Mouse (Mus musculus) CD8-positive naive resting alpha-beta T cell, adult 57 days (primary cell): ENCODE measurements around the gene Rtl10. TPM values are rescaled to one million over a fixed set of nuclear protein-coding genes. Genes with fewer than 3 reads are reported as not detected.

Experiments
- total RNA-seq: library from RNA; stranded (reverse); gene quantifications from one replicate; pipeline ENCODE4 v1.2.4, GENCODE M21; 2023

Rtl10 gene
- total RNA-seq = 7.4 TPM

GRCm38 (mm10) chr16:18498558-18498990 lies at the start of gene Rtl10, which contains the start of gene Gnb1l:
Gene Rtl10, plus strand, starts transcription at chr16:18498901.
Gene Gnb1l, plus strand, starts transcription at chr16:18498713.

Other genes with a start within 250 kb of the Rtl10 start
- not detected for gene Gm49776, start 240.6 kb upstream of the Rtl10 start, total RNA-seq
- gene Dgcr8, start 209.7 kb upstream of the Rtl10 start, total RNA-seq = 48.8 TPM
- 47.6 TPM for gene Tango2, start 150.8 kb upstream of the Rtl10 start, total RNA-seq
- gene Arvcf, start 150.7 kb upstream of the Rtl10 start, total RNA-seq = 3.8 TPM
- 12.6 TPM for gene Txnrd2, start 72.5 kb upstream of the Rtl10 start, total RNA-seq
- gene Comt, start 72.0 kb upstream of the Rtl10 start, total RNA-seq = 8.2 TPM
- 9.3 TPM for gene Gnb1l, start 188 bp upstream of the Rtl10 start, total RNA-seq
- gene Tbx1, start 91.8 kb downstream of the Rtl10 start, total RNA-seq = not detected
- gene Gp1bb, start 123.5 kb downstream of the Rtl10 start, total RNA-seq = 0.49 TPM
- gene Gm49601, start 127.5 kb downstream of the Rtl10 start, total RNA-seq = not detected
- gene Sept5, start 131.1 kb downstream of the Rtl10 start, total RNA-seq = not detected